Mouse (Mus musculus): ENCODE data around the gene Snx9.

- TF ChIP-seq CTCF (IDR thresholded peaks at IDR 0.05; ENCODE audit: low read depth, low read length): no peak
- no peak for TF ChIP-seq POLR2A (IDR thresholded peaks at IDR 0.05; ENCODE audit: extremely low read depth, insufficient read depth, low read length)
Observed at GRCm38 (mm10) chr17:5797124-5797760, 43.9 kb upstream of the Snx9 start.
